Mouse (Mus musculus): ENCODE measurements around the gene Ppp1cb.
"Not testable (repeated sequence)": the region's sequence is repeated elsewhere in the genome, so short reads cannot be mapped to it uniquely, and the experiment has no call there.

The Ppp1cb gene

DNA sequence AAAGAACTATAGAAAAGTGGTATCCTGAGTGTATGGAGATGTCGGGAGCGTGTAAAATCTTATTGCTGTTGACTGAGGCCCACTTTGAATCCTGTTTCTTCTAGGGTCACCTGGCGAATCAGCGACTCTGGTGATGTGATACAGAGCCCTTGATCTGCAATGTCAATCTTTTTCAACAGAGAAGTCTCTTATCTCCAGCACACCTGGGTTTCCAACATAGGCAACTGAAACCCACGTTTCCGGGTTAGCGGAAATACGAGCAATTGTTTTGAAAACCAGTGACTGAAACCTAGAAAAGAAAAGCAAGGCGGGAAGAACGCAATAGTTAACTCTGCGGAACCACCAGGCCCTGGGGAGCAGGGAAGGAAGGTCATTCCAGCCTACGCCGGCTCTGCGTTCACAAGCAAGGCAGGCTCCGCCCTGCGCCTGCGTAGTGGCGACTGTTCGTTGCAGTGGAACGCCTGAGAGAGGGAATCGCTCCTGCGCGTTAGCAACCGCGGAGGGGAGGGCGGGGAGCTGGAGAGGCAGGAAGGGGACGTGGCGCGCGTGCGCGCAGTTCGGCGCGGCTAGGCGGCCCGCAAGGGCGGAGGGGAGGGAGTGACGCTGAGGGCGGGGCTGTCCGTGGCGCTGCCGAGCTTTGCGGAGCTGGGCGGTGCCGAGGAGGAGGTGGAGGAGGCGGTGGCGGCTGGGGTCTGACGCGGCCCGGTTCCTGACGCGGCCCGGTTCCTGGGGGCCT is at the start of gene Ppp1cb:
Ppp1cb (plus strand) TSS at position 436 of the 736 bp plus-strand sequence.
- peak; percentile 98 for DNase-seq (ENCODE audit: low read depth, low spot score)

DNA sequence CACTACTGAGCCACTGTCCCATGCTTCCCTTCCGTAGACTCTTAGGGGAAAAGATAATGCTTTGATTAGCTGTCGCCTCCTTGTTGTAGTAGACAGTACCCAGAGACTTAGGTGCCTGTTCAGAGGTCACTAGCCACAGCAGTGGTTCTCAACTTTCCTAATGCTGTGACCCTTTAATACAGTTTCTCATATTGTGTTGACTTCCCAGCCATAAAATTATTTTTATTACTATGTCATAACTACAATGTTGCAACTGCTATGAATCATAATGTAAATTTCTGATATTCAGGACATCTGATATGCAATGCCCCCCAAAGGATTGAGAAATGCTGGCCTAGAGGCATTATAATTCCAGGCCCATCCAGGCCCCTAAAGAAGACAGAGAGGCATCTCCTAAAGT is 48.9 kb upstream of the Ppp1cb start:
- no peak for DNase-seq (ENCODE audit: low read depth, low spot score)

DNA sequence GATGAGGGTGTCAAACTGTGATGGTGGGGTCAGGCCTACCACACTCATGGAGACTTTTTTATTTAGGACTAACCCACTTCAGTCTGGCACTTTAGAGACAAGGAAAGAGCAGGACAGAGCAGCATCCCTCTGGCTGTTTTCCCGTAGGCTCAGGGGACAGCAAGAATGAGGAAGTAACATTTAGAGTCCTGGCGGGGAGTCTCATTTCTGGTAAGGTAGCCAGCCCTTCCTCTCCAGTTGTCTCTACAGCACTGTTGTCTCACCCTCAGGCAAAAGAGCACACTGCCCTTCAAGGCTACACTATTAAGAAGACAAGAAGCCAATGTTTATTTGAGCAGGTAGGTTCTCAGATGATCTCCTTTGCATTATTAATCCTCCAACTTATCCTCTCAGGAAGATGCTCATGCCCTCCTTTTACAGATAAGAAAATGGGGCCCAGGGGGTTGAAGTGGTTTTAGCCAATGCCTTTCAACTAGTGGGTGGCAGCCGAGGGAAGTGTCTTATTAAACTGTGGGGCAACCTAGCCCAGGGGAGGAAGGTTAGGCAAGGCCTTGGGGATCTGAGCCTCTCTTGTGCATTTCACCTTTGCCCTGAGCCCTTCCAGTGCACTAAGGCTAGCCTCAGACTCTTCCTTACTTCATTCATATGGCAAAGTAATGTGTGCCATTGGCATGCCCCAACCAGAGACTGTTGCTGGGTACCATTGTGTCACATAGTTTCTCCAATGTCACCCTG is 47.5 kb upstream of the Ppp1cb start:
- no peak for DNase-seq (ENCODE audit: low read depth, low spot score)

DNA sequence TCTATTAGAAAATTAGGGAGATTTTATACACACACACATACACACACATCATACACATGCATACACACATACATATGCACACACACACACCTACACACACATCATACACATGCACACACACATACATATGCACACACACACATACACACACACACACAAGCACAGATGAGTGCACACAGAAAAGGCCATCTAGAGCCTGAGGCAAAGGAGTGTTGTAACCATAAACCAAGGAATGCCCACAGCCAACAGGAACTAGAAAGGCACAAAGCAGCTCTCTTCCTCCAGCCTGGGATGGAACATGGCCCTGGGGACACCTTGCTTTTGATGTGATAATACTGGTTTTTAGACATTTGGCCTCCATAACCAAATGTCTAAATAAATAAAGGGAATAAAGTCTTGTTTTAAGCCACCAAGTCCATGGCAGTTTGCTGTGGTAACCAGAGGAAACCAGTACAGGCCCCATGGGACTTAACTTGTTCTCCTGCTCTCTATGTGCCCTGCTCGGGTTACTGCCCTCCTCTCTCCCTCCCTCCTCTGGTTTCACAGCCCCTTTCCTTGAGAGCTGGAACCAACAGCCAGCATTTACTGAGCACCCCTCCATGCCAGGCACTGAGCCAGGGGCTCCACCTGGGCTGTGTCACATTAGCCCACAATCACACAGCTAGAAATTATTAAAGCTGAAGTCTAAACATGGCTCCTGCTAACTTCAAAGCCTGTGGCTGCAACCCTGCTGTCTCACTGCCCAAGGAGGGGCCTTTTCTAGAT is 46.3 kb upstream of the Ppp1cb start:
- DNase-seq (ENCODE audit: low read depth, low spot score): no peak

DNA sequence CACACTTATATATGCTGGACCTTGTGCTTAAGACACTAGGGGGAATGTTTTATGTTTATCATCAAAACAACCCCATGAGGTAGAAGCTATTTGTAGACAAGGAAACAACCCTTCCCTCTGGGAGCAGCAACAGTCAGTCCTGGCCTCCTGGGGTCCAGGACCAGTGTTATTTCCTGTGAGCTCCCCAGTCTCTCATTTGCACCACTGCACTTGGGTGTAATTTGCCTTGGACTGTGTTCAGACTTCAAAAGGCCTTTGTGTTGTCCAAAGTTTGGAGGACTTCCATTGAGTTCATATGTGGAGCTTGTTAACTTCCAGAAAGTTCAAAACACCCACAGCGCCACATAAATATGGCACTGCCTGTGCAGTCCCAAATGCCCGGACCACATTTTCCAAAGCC is 45.6 kb upstream of the Ppp1cb start:
- DNase-seq (ENCODE audit: low read depth, low spot score): no peak

DNA sequence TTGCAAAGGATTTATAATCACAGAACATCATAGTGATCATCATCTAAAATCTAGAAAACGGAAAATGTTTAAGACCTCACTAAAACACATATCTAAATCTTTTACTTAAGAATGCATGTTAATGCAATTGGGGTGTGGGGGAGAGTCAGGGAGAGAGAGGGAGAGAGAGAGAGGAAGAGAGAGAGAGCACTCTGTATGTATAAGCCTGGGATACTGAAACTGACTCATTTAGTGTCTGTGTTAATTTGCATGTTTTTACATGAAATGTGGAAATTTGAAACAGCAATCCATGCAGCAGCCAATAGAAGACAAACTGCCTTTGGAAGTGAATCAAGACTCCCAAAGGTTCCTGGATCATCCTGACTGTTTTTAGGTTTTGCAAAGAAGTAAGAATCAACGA is 45.1 kb upstream of the Ppp1cb start:
- no peak for DNase-seq (ENCODE audit: low read depth, low spot score)

DNA sequence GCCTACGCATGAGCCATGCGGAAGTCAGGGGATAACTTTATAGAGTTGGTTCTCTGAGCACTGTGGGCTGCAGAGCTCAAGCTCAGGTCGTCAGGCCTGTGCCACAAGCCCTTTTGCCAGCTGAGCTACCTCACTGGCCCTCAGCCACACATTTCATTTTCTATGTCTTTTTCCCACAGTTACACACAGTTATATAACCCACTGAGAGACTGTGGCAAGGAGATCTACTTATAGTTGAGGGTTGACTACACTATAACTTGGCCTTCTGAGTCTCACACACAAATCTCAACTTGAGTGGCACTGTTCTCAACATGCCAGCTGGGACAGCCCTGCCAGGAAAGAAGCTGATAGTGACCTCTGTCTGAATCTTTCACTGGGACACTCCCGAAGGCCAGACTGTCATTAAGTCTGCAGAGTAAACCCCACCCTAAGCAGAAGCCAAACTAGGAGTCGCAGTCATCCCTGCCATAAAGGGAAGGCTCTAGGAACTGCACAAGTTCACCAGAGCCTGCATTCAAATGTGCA is 44.1 kb upstream of the Ppp1cb start:
- no peak for DNase-seq (ENCODE audit: low read depth, low spot score)

DNA sequence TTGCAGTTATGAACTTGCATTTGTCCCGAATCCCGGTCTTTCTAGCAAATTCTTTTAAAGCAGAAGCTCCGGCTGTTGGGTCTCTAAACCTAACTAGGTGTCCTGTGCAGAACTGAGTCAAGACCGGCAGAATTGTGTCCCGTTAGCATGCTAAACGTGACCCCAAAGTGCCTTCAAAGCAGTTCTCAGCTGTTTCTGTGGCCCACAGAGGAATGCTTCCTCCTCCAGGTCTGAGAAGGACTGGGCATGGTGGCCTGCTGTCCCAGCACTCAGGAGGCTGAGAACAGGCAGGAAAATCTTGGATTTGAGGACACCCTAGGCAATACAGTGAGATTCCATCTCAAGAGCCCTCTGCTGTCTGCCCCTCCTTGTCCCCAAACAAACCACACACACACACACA is 43.1 kb upstream of the Ppp1cb start:
- no peak for DNase-seq (ENCODE audit: low read depth, low spot score)

DNA sequence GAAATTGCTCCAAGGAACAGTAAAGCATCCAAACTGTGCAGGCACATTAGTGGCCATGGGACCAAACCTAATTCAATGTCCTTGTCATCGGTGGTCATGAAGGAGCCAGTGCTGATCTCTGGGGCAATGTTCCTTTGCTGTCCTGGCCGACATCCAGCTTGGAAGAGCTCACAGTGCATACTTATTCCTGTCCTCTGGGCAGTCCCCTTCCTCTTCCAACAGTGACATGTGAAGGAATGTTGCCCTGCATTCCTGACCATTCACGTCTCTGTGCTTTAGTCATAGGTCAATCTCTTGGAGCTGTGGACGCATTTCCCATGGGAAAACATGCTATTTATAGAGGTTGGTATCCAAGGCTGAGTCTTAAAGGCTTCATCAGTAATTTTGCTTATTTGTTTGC is 41.8 kb upstream of the Ppp1cb start:
- no peak for DNase-seq (ENCODE audit: low read depth, low spot score)

DNA sequence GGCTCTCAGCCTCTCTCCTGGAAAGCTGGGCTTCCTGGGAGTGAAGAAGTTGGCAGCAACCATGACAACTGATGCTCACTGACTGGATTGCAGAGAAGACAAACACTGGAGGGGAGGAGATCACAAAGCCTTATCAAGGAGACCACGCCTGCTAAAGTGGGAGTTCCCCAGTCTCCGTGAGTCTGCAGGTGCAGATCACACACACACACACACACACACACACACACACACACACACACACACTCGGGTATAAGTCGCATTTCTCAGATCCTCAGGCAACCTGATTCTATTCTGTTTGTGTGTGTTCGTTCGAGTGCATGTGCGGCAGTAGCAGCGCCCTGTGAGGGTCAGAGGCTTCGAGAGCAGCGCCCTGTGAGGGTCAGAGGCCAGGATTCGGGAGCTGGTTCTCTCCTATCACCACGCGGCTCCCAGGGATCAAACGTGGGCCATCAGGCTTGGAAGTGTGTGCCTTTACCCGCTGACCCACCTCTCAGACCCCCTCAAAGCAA is 36.5 kb upstream of the Ppp1cb start:
- no peak for DNase-seq (ENCODE audit: low read depth, low spot score)

DNA sequence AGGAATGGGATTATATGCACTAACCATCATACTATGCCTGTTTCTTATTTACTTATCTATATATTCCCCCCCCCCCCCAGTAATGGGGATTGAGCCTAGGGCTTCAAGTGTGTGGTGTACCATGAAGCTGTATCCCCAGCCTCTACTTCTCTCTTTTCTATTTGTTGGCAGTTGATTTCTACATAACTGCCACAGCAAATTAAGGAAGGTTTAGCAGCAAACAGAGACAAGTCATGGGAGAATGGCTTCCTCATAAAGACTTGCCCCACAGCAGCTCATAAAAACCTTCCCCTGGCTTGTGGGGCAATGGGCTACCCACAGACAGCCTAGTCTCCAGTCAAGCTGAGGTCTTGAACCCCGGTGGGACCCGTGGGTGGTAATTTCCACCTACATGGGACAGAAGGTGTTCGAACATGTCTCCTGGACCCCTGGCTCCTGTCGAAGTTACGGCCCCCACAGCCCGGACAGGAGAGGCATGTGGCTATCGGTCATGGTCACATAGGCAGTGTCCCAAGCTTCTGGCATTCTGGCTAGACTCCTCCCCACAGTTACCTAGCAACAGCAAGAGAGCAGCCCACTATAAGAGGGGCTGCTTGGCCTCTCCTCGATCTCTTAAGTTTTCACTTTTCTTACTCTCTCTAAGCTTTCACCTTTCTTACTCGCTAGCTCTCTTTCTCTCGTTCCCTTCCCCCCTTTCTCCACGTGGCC is 35.1 kb upstream of the Ppp1cb start:
- no peak for DNase-seq (ENCODE audit: low read depth, low spot score)

DNA sequence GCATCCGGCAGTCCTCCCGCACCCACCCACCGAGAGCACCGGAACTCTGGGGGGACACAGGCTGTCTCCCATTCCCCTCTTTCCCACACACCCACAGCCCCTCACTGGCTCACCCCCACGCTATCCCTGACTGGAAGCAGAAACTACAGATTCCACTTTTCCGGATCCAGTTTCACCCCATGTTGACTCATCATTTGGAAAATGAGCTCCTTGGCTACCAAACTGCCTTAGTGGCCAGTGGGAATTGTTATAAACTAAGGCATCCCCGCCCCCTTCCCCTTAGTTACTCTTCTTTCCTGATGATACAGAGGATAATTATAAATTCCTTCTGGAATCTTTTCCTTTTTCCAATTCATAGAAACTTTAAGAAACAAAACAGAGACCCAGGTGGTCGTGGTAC is 34.2 kb upstream of the Ppp1cb start:
- no peak for DNase-seq (ENCODE audit: low read depth, low spot score)

DNA sequence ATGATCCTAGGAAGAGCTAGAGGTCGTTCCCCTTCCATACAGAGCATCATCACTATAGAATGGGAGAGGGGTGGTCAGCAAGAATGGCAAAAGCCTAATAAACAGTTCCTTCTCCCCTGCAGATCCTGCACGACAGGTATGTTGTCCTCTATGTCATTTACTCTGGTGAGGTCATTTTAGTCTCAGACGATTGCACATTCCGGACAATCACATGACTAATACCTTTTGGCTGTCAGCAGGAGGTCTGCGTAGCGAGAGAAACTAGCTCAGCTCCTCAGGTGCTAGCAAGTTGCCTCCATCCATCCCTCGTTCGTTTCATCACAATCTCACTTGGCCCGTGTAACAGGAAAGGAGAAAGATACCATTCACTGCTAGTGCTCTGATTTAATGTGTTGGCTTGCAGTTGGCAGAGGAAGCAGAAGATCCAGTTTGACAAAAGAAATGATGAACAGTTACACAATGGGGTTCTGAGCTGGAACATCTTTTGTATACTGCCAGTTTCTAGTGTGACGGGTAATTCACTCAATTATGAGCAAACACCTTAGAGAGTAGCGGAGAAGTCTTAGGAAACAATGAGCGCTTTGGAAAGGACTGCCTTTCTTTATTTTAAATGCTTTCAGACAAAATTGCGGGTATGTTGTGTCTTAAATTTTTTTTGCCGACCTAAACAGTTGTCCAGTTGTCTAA is 33.0 kb upstream of the Ppp1cb start:
- no peak for DNase-seq (ENCODE audit: low read depth, low spot score)

DNA sequence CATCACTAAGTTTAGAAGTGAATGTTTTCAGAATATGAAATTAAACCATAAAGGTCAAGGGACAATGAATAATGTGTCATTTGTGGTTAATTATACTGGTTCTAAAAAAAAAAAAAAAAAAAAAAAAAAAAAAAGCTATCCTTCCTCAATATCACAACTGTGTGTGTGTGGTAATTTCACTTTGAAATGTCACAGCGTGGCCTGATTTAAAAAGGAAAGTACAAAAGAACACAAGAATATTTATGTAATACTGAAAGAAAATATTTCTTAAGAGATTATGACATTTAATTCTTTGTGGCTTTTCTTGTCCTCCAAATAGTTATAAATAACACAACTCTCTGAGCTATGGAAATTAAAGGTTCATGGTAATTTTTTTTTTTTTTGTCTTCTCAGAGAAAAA is 28.2 kb upstream of the Ppp1cb start:
- no peak for DNase-seq (ENCODE audit: low read depth, low spot score)

DNA sequence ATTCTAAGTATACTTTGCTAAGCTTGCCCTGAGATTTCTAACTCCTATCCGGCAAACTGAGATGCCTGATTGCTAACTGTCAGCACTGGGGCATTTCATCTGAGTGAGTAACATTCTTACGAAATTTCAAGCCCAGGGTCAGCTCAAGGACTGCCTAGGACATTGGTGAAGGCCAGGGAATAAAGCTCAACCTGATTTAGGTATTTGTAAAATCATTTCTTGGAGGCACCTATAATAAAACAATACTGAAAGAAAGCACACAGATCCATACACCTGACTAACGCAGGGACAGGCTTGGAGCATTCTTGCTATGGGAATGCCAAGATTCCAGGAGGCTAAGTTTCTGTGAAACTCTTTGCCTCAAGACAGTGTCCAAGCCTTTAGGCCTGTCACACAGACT is 24.3 kb upstream of the Ppp1cb start:
- not testable (repeated sequence) for DNase-seq (ENCODE audit: low read depth, low spot score)

DNA sequence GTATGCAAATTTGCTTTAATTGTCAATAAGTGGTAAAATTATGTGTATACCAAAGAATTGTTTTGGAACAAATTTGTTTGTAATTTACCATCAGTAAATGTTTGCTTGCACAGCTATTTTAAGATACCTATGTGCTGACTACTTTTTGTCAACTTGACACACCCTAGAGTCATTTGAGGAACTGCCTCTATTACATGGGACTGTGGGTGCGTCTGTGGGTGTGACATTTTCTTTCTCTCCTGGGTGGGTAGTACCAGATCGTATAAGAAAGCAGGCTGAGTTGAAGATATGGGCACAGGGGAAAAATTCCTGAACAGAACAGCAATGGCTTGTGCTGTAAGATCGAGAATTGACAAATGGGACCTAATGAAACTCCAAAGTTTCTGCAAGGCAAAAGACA is 23.0 kb upstream of the Ppp1cb start:
- DNase-seq (ENCODE audit: low read depth, low spot score): no peak

DNA sequence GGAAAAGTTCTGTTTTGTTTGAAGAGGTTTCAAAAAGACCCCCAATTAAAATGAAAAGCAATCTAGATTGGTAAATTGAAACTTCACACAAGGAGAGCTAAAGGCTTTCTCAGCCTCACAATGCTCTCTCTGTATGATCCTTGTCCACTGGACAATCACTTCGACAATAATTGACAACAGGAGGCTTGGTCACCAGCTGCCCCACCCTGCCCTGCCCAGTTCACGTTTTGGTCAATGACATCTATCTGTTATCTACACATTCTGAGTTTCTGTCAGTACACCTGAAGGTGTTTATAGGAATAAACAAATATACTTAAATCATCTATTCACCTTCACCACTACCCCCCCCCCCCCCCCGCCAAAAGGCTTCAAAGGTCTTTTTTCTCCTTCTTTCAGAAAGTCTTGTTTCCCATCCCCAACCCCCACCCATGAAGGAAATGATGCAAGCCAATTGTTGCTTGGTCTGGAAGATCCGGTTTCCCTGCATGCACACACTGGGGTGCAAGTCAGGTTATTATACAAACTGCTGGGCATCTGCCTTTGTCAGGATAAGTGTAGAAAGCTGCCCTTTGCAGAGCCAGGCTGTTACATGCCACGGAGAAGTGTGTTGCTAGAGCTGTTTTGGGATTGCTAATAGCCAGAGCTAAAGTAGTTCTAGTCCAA is 20.6 kb upstream of the Ppp1cb start:
- no peak for DNase-seq (ENCODE audit: low read depth, low spot score)

DNA sequence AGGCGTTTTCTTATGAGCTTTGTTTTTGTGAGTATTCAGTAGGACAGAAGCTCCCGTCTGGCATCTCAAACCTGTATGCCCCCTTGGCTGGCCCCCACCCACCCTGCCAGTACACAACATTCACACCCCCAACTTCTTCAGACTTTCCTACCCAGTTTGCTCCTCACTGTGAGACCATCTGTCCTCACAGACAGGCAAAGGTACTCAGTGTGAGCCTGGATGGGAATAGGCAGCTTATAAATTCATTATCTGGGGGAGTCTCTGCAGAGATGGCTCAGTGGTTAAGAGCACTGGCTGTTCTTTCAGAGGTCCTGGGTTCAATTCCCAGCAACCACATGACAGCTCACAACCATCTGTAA is 20.1 kb upstream of the Ppp1cb start:
- no peak for DNase-seq (ENCODE audit: low read depth, low spot score)

DNA sequence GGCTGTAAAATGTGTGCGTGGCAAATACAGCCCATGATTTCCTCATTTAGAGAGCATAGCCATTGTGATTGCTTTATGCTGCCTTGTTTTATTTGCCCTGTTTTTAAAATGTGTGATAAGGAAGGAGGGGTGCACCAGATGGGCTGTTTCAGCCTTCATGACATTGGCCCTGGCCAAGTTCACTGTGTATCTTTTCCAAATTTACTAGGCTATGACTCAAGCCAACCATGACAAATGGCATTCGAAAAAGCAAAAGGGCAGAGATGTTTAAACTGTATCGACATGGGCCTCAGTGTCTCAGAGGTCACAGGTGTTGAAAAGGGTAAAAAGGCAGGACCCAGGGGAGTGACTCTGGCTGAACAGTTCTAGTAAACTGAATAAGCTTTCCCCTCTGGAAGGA is 17.3 kb upstream of the Ppp1cb start:
- no peak for DNase-seq (ENCODE audit: low read depth, low spot score)

DNA sequence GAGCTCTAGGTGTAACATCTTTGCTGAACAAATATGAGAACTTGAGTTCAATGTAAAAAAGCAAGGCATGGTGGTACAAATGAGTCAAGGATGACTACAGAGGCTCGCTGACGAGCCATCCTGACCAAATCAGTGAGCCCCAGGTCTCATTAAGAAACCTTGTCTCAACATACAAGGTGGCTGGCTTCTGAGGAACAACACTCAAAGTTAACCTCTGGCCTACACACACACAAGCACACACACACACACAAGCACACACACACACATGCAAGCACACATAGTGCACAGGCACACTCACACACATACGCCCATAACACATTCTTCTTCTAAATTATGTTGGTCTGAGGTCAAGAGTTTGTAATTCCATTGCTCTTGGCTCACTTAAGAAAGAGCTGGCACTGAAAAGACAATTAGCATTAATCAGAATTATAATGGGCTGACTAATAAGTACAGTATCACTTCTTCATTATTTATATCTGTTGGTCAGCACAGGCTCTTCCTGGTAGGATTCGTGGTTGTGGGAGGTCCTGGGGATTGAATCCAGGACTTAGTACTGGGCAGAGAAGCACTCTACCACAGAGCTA is 16.6 kb upstream of the Ppp1cb start:
- no peak for DNase-seq (ENCODE audit: low read depth, low spot score)

Measured in retina, postnatal 7 days (tissue).